Mouse (Mus musculus) spleen, postnatal 14 days (tissue): Measurements from ENCODE around the gene Adamts17.

Experiments
- DNase-seq, 2 experiments: peaks; one replicate each; pipeline ENCODE4 v3.0.0; 2021 to 2022; ENCODE audit warnings: low spot score in 2 of 2

Gene Adamts17

GRCm38 (mm10) chr7:66969199-66969598 lies 129.7 kb downstream of the Adamts17 start:
- no peak for DNase-seq

- no peak for DNase-seq
Observed at GRCm38 (mm10) chr7:66970235-66970634, 130.7 kb downstream of the Adamts17 start.

- no peak for DNase-seq
Observed at GRCm38 (mm10) chr7:66970974-66971373, 131.4 kb downstream of the Adamts17 start.

GRCm38 (mm10) chr7:66974859-66975258 lies 135.3 kb downstream of the Adamts17 start:
- DNase-seq = no peak

GRCm38 (mm10) chr7:66976371-66976770 lies 136.8 kb downstream of the Adamts17 start:
- no peak for DNase-seq

GRCm38 (mm10) chr7:66981591-66981990 lies 142.1 kb downstream of the Adamts17 start:
- DNase-seq = no peak

- DNase-seq = no peak
Observed at GRCm38 (mm10) chr7:66982084-66982483, 142.5 kb downstream of the Adamts17 start.

GRCm38 (mm10) chr7:66987671-66988070 lies 148.1 kb downstream of the Adamts17 start:
- DNase-seq = no peak

GRCm38 (mm10) chr7:66988441-66988840 lies 148.9 kb downstream of the Adamts17 start:
- no peak for DNase-seq

GRCm38 (mm10) chr7:66989357-66990045 lies 150.0 kb downstream of the Adamts17 start:
- DNase-seq = no peak

- no peak for DNase-seq
Observed at GRCm38 (mm10) chr7:66998821-66999220, 159.3 kb downstream of the Adamts17 start.

- no peak for DNase-seq
Observed at GRCm38 (mm10) chr7:67003648-67004047, 164.1 kb downstream of the Adamts17 start.

GRCm38 (mm10) chr7:67004220-67004619 lies 164.7 kb downstream of the Adamts17 start:
- DNase-seq = no peak

- no peak for DNase-seq
Observed at GRCm38 (mm10) chr7:67009841-67010240, 170.3 kb downstream of the Adamts17 start.

- no peak for DNase-seq
Observed at GRCm38 (mm10) chr7:67012011-67012751, 172.6 kb downstream of the Adamts17 start.

GRCm38 (mm10) chr7:67013211-67013895 lies 173.8 kb downstream of the Adamts17 start:
- DNase-seq = no peak

GRCm38 (mm10) chr7:67019937-67020336 lies 180.4 kb downstream of the Adamts17 start:
- DNase-seq = no peak

- DNase-seq = no peak
Observed at GRCm38 (mm10) chr7:67026114-67027070, 186.9 kb downstream of the Adamts17 start.

GRCm38 (mm10) chr7:67027216-67027615 lies 187.7 kb downstream of the Adamts17 start:
- no peak for DNase-seq

GRCm38 (mm10) chr7:67027696-67028095 lies 188.2 kb downstream of the Adamts17 start:
- DNase-seq = no peak

- no peak for DNase-seq
Observed at GRCm38 (mm10) chr7:67028902-67029301, 189.4 kb downstream of the Adamts17 start.
